Mouse (Mus musculus) limb, embryonic 15.5 days (tissue): Measurements from ENCODE around the gene Ank. TPM values are rescaled to one million over a fixed set of nuclear protein-coding genes. Genes with fewer than 3 reads are reported as not detected.

Experiments
- ATAC-seq: fragments of 200-750 bp; cut with Nextera tagmentation; 2 replicates; pipeline ENCODE4 v1.8.0; 2017; ENCODE audit warnings: low read depth, moderate TSS enrichment; ENCODE audit not compliant: insufficient number of reproducible peaks, low FRiP score, low TSS enrichment
- H3K27ac ChIP-seq: fragments of 300-500 bp; sonication (generic); 2 replicates; pipeline ENCODE4 v1.5.1; 2015; ENCODE audit warnings: moderate library complexity, mild to moderate bottlenecking, inconsistent platforms
- H3K27me3 ChIP-seq: fragments of 300-500 bp; sonication (generic); 2 replicates; pipeline ENCODE4 v1.6.1; 2015; ENCODE audit warnings: inconsistent platforms
- H3K36me3 ChIP-seq: fragments of 300-500 bp; sonication (generic); 2 replicates; pipeline ENCODE4 v1.6.1; 2015; ENCODE audit warnings: inconsistent platforms
- H3K4me1 ChIP-seq: fragments of 300-500 bp; sonication (generic); 2 replicates; pipeline ENCODE4 v1.6.1; 2015; ENCODE audit warnings: inconsistent platforms
- H3K4me2 ChIP-seq: fragments of 300-500 bp; sonication (generic); 2 replicates; pipeline ENCODE4 v1.6.1; 2015; ENCODE audit warnings: mild to moderate bottlenecking, inconsistent platforms
- H3K4me3 ChIP-seq: fragments of 300-500 bp; sonication (generic); 2 replicates; pipeline ENCODE4 v1.5.1; 2015; ENCODE audit warnings: mild to moderate bottlenecking, inconsistent platforms
- H3K9ac ChIP-seq: fragments of 300-500 bp; sonication (generic); 2 replicates; pipeline ENCODE4 v1.6.1; 2015; ENCODE audit warnings: inconsistent platforms
- H3K9me3 ChIP-seq: fragments of 300-500 bp; sonication (generic); 2 replicates; pipeline ENCODE4 v1.6.1; 2016; ENCODE audit warnings: inconsistent platforms
- WGBS: fragments of 180-500 bp; shearing (Covaris S2); methylation state at CpG from one replicate; pipeline ENCODE4 v1.1.7; 2015; 5-methylcytosine and 5-hydroxymethylcytosine counted together
- polyA plus RNA-seq: library from polyadenylated mRNA; unstranded; fragments of >200 nt; fragmentation: Nextera tagmentation; extraction: Ambion mirVana; gene quantifications from 2 replicates; pipeline ENCODE4 v1.2.1, GENCODE M21; 2015

Ank gene
- polyA plus RNA-seq, 1 experiment from 2014 or later, result 16.3 TPM

DNA sequence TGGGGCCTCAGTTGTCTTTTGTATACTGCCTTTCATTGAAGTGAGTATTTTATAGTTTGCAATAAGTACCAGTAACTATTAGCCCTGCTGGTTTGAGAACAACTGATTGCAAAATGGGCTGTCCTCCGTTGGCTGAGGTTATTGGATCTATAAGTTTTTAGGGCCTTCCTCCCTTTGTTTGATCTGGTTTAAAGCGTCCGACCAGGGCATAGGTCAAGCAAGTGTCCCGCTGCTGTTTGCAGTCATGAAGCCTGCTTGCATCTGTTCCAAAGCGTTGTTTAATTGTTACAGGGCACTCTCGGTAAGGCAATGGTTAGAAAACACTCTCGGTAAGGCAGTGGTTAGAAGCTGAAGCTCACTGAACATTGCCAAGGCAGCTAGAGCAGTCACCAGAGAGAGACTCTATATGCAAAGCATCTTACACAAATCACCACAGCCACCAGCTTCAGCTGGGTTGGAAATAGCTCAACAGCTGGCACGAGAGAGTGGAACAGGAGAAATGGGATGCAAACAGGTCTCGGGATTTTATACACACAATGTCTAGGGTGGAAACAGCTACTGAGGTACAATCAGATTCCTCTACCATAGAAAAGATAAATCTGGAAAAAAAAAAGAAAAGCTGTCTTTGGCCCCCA is 84.0 kb downstream of the Ank start:
- no peaks in the 10 kb centered on the region for H3K36me3 ChIP-seq
- H3K9ac ChIP-seq, result no peak overlapping the region
- WGBS, result 31% methylated on average over 9 of the region's 9 CpGs
- no peaks in the 10 kb centered on the region for H3K27me3 ChIP-seq
- no peaks in the 10 kb centered on the region for H3K4me1 ChIP-seq
- no peaks in the 10 kb centered on the region for H3K9me3 ChIP-seq
- no peak for ATAC-seq
- H3K4me3 ChIP-seq, result no peak overlapping the region
- H3K27ac ChIP-seq, result no peak overlapping the region
- no peak overlapping the region for H3K4me2 ChIP-seq

DNA sequence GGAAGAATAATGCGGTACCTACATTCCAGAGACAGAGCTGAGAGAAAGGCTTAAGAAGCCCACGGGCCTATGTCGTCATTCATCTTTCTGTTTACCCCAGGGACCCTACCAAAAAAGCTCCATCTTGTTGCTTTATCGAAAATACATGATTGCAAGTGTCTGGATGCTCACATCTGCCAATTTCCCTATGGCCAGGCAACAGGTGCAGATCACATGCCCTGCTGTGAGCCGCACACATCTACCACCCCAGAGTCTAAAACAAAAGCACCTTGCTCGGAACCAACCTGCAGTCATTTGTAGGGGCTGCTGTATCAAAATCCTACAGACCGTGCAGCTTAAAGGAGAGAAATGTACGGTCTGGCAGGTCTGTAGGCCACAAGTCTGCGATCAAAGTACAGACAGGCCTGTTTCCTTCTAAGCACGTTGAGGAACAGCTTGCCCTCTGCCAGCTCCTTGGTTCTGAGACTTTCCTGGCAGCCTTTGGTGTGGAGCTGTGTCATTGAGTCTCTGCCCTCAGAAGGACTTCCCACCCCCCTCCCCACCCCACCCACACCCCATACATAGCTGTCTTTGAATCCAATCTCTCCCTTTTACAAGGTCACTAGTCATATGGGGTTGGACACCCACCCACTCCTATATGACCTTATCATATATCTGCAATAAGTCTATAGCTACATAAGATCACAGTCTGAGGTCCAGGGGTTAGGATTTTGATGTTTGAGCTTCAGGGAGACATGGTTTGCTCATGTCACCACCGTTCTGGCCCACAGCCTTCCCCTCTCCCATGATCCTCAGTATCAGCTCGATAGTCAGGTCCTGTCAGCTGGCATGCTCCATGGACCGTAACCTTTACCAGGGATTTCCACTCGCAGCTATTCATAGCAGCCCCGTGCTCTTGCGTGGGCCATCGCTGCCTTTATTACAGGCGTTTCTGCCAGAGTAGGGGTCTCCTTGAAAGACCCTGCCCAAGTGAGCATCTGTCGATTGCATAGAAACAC is 84.9 kb downstream of the Ank start:
- H3K36me3 ChIP-seq, result no peaks in the 10 kb centered on the region
- H3K27ac ChIP-seq, result no peak overlapping the region
- H3K9ac ChIP-seq, result no peak overlapping the region
- H3K27me3 ChIP-seq, result no peaks in the 10 kb centered on the region
- no peak overlapping the region for H3K4me3 ChIP-seq
- 82% methylated on average over 19 of the region's 19 CpGs for WGBS
- no peak overlapping the region for H3K4me2 ChIP-seq
- no peaks in the 10 kb centered on the region for H3K9me3 ChIP-seq
- ATAC-seq, result no peak
- H3K4me1 ChIP-seq, result no peaks in the 10 kb centered on the region

DNA sequence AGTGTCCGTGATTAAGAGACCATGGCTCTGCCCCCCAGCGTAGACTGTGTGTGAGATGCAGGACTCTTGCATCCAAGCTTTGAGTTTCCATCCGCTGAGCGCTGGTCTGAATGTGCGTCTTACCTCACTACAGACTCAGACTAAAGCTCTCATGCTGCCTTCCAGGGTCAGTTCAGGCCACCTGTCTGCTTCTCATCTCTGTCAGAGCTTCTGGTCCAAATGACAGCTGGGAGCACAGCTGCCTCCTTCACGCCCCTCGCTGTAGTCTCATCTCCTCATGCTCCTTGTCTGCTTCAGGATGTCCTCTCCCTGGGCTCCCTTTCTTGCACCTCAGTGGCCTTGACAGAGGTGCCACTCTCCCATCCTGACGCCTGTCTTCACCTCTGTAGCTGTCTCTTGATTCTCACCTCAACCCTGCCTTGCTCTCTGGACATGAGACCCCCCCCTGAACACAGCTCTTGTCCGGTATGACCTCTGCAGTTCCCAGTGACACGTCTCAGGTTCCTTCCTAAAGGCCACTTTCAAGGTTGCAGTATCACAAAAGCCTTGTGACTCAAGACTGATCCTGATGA is 85.7 kb downstream of the Ank start:
- no peak overlapping the region for H3K9ac ChIP-seq
- no peak for ATAC-seq
- H3K36me3 ChIP-seq, result 0 out of 2 replicates have a peak, but pooled peaks cover under 1% of the 10 kb centered on the region
- H3K4me3 ChIP-seq, result no peak overlapping the region
- no peak overlapping the region for H3K27ac ChIP-seq
- WGBS, result 77% methylated on average over 10 of the region's 10 CpGs
- no peaks in the 10 kb centered on the region for H3K9me3 ChIP-seq
- H3K4me1 ChIP-seq, result no peaks in the 10 kb centered on the region
- H3K27me3 ChIP-seq, result no peaks in the 10 kb centered on the region
- no peak overlapping the region for H3K4me2 ChIP-seq

DNA sequence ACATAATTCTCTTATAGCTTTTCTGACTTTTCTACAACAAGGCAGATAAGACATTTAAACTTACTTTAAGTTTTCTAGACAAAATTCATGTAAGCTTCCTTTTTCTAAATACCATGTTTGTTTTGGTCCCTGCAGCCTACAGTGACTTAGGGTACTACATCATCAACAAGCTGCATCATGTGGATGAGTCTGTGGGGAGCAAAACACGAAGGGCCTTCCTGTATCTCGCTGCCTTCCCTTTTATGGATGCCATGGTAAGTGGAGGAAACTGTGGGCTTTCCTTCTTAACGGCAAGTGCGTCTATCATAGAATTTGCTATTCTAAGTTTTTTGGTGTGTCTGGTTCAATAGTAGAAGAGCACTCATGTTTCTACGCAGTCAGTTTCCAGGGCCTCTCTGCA is 87.1 kb downstream of the Ank start:
- 84% methylated on average over 5 of the region's 5 CpGs for WGBS
- H3K4me1 ChIP-seq, result no peaks in the 10 kb centered on the region
- H3K4me3 ChIP-seq, result no peak overlapping the region
- no peak overlapping the region for H3K27ac ChIP-seq
- H3K4me2 ChIP-seq, result no peak overlapping the region
- no peaks in the 10 kb centered on the region for H3K27me3 ChIP-seq
- no peak overlapping the region for H3K9ac ChIP-seq
- 0 out of 2 replicates have a peak, but pooled peaks cover 3% of the 10 kb centered on the region for H3K36me3 ChIP-seq
- ATAC-seq, result no peak
- no peaks in the 10 kb centered on the region for H3K9me3 ChIP-seq

DNA sequence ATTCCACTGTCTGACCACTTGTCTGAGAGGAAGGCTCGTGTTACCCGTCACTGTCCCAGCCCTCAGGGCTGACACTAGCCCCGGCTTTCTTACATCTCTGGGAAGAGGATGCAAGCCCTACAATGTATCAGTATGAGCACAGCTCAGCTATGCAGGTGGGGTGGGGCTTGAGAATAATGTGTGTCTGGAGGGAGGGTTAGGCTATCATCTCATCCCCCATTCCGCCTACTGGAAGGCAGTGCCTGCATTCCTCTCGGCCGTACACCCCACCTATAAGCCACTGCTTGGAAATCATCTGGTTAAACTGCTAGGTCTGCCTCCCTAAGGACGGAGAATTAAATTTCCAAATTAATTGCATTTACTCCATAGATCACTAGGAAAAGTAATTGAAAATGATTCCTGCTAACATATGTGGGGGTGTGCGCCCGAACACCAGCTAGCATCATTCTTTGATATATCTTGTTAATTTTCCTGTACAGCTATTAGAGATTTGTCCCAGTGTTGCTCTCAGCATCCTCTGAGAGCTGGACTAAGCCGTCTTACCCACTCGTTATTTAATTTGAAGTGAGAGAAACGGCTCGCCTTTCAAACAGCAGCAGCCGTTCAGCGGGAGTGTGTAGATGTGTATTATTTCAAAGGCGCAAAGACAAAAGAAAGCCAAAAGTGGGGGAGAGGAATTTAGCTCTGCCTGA is 92.1 kb downstream of the Ank start:
- WGBS, result 45% methylated on average over 16 of the region's 16 CpGs
- Histone ChIP-seq H3K9me3 (no peaks in the 10 kb centered on the region), H3K36me3 (0 out of 2 replicates have a peak, but pooled peaks cover 3% of the 10 kb centered on the region), H3K4me1 (peaks cover 3% of the 10 kb centered on the region; the same call in 1 of the 2 replicates), H3K4me3 (no peak overlapping the region), H3K9ac (no peak overlapping the region), H3K27me3 (no peaks in the 10 kb centered on the region), H3K4me2 (0 out of 2 replicates have a peak overlapping the region, but pooled peaks have one; percentile 5), H3K27ac (no peak overlapping the region)
- ATAC-seq, result no peak

DNA sequence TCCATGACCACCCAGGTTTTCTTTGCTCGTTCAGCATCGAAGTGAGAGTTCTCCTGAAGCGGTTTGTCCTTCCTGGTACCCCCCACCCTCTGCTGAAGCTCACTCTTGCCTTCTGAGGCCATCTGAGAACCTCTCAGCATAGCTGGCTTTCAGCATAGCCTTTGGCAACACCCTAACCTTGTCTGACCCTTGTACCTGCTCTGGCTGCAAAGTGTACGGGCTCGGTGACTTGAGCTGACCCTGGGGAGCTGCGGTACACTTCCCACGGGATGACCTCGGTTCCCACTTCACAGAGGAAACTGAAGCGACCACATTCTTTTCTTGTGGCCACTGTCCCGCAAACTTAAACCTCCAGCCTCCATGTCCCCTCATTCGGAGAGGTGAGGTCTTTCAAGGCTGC is 93.8 kb downstream of the Ank start:
- Histone ChIP-seq H3K4me2 (no peak overlapping the region), H3K27ac (no peak overlapping the region), H3K36me3 (peaks cover 8% of the 10 kb centered on the region; the same call in 1 of the 2 replicates), H3K9me3 (no peaks in the 10 kb centered on the region), H3K9ac (no peak overlapping the region), H3K27me3 (no peaks in the 10 kb centered on the region), H3K4me3 (no peak overlapping the region), H3K4me1 (peaks cover 3% of the 10 kb centered on the region; the same call in 1 of the 2 replicates)
- no peak for ATAC-seq
- WGBS, result 79% methylated on average over 11 of the region's 11 CpGs

DNA sequence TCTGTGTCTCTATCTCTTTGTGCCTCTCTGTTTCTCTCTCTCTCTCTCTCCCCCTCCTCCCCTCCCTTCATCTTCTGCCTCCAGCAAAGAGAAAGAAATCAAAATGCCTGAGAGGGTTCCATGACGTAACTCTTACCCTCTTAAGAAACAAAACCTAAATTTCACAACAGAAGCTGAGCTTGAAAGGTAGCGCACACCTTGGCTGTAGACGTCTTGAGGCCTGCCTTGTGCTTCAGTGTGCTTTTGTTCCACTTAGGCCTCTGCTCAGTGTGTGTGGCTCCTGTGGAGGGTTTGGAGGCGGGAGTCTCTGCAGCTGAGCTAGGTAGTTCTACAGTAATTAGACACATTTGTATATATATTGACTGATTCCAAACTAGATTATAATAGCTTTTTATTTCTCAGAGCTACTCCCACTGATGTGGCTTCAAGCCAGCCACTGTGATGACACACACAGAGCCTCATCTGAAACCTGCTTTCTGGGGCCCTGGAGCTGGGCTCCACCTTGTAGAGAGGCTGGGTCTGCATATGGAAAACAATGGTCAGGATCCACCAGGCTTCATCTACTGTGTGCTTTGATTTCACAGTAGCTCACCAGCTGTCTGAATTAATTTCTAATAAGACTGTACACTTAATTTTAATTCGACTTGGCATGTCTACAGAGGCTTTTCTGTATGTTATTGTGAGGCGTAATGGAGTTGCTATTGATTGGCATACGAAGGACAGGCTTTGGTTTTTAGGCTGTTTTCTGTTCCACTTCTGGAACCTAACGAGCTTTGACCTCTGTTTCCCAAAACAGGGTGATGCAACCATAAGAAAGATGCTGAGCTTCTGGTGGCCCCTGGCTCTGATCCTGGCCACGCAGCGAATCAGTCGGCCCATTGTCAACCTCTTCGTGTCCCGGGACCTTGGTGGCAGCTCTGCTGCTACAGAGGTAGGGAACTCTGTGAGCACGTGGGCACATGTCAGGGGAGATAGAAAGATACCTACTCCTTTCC is 97.9 kb downstream of the Ank start:
- Histone ChIP-seq H3K27me3 (no peaks in the 10 kb centered on the region), H3K27ac (no peak overlapping the region), H3K9ac (no peak overlapping the region), H3K4me1 (peaks cover 3% of the 10 kb centered on the region; the same call in 1 of the 2 replicates), H3K4me2 (no peak overlapping the region), H3K4me3 (no peak overlapping the region), H3K36me3 (peaks cover 7% of the 10 kb centered on the region; the same call in 1 of the 2 replicates), H3K9me3 (no peaks in the 10 kb centered on the region)
- ATAC-seq, result no peak
- WGBS, result 83% methylated on average over 14 of the region's 14 CpGs

DNA sequence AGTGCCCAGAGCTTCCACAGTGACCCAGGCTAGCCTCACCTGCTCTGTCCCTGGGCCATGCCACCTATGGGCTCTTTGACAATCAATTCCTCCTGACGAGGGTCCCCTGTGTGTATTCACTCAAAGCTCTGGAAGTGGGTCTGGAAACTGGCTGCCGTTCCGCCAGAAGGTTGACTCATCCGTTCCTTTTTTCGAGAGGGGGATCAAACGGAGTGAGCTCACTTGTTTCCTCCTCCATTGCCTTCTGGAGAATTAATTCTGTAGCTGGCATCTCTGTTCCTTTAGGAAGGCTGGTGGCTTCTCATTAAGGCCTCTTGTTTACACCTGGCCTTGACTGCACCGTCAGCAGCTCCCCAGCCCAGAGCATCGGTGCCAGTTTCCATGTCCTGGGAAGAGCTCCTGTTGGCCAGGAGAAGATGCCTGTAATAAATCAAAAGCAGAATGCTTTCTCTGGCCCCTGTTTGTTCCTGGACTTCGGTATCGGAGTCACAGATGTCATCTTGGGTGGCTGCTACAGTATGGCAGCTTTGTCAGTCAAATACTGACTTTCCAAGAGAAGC is 99.2 kb downstream of the Ank start:
- H3K27ac ChIP-seq, result no peak overlapping the region
- ATAC-seq, result no peak
- no peaks in the 10 kb centered on the region for H3K9me3 ChIP-seq
- H3K4me1 ChIP-seq, result peaks cover 5% of the 10 kb centered on the region; the same call in 1 of the 2 replicates
- no peak overlapping the region for H3K9ac ChIP-seq
- H3K27me3 ChIP-seq, result no peaks in the 10 kb centered on the region
- no peak overlapping the region for H3K4me2 ChIP-seq
- H3K36me3 ChIP-seq, result peaks cover 7% of the 10 kb centered on the region; the same call in 1 of the 2 replicates
- H3K4me3 ChIP-seq, result no peak overlapping the region
- WGBS, result 83% methylated on average over 10 of the region's 10 CpGs

DNA sequence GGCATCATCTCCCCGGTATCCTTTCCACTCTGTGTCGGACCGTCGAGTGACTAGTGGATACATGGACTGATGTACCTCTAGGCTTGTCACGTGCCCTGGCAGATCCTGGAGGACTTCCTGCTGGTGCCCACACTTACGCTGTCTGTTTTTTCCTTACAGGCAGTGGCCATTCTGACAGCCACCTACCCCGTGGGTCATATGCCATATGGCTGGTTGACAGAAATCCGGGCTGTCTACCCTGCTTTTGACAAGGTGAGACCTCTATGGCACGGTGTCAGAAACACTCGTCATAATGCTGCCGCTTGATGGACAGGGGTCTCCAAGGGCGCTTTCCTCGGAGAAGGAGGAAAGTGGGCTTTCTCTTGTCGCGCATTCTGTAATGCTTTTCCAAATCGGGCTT is 100.9 kb downstream of the Ank start:
- no peaks in the 10 kb centered on the region for H3K9me3 ChIP-seq
- H3K4me3 ChIP-seq, result no peak overlapping the region
- H3K4me2 ChIP-seq, result no peak overlapping the region
- no peaks in the 10 kb centered on the region for H3K27me3 ChIP-seq
- peaks cover 5% of the 10 kb centered on the region; the same call in 1 of the 2 replicates for H3K4me1 ChIP-seq
- peaks cover 11% of the 10 kb centered on the region; the same call in 1 of the 2 replicates for H3K36me3 ChIP-seq
- H3K27ac ChIP-seq, result no peak overlapping the region
- ATAC-seq, result no peak
- no peak overlapping the region for H3K9ac ChIP-seq
- 92% methylated on average over 16 of the region's 16 CpGs for WGBS

DNA sequence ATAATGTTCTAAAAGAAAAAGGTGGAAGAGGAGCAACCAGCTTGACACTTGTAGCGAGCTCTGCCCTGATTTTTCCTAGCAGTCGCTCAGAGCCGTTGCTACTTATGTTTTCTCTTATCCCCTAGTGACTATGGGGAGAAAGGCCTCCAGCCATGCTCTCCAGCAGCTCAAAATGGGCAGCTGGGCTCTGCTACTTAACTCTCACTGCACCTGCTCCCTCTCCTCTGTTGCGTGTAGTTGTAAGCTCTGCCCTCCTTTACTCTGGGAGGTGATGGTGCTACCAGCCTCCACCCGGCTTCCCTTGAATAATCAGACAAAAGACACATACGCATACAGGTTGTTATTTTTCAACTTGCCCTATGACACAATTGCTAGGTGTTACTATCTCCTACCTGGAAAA is 101.9 kb downstream of the Ank start:
- no peak overlapping the region for H3K4me2 ChIP-seq
- ATAC-seq, result no peak
- H3K9me3 ChIP-seq, result no peaks in the 10 kb centered on the region
- peaks cover 11% of the 10 kb centered on the region; the same call in 1 of the 2 replicates for H3K36me3 ChIP-seq
- no peak overlapping the region for H3K4me3 ChIP-seq
- no peaks in the 10 kb centered on the region for H3K27me3 ChIP-seq
- H3K9ac ChIP-seq, result no peak overlapping the region
- 83% methylated on average over 6 of the region's 6 CpGs for WGBS
- H3K27ac ChIP-seq, result no peak overlapping the region
- peaks cover 5% of the 10 kb centered on the region; the same call in 1 of the 2 replicates for H3K4me1 ChIP-seq
